Mouse (Mus musculus) stomach, embryonic 16.5 days (tissue): ENCODE measurements at regions not wholly inside any gene's neighbourhood (a gene's known extent, or its start where the extent isn't known, plus 50 kb on each side); places are given as distances from the start of the nearest gene placed in this dataset.
A peak's percentile ranks its signal among the peaks of the same experiment; 100 is the strongest.

Experiments used
- ATAC-seq: fragments of 200-750 bp; cut with Nextera tagmentation; 2 replicates; pipeline ENCODE4 v1.8.0; 2017; ENCODE audit warnings: moderate number of reproducible peaks, moderate TSS enrichment; ENCODE audit not compliant: insufficient read depth, low FRiP score
- H3K27ac ChIP-seq: fragments of 300-500 bp; sonication (generic); 2 replicates; pipeline ENCODE4 v1.5.1; 2014; ENCODE audit warnings: low read length
- H3K27me3 ChIP-seq: fragments of 300-500 bp; sonication (generic); 2 replicates; pipeline ENCODE4 v1.6.1; 2014; ENCODE audit warnings: low read length, control low read depth, mixed read lengths; ENCODE audit not compliant: control insufficient read depth, insufficient read depth
- H3K36me3 ChIP-seq: fragments of 300-500 bp; sonication (generic); 2 replicates; pipeline ENCODE4 v1.6.1; 2014; ENCODE audit warnings: low read length; ENCODE audit not compliant: control insufficient read depth, insufficient read depth
- H3K4me1 ChIP-seq: fragments of 300-500 bp; sonication (generic); 2 replicates; pipeline ENCODE4 v1.6.1; 2014; ENCODE audit warnings: low read length, control low read depth, mixed read lengths; ENCODE audit not compliant: control insufficient read depth, insufficient read depth
- H3K4me2 ChIP-seq: fragments of 300-500 bp; sonication (generic); 2 replicates; pipeline ENCODE4 v1.6.1; 2014; ENCODE audit warnings: low read depth, low read length, mixed read lengths
- H3K4me3 ChIP-seq: fragments of 300-500 bp; sonication (generic); replicated peaks from 2 replicates; pipeline ENCODE4 v1.5.1; 2014; ENCODE audit warnings: mild to moderate bottlenecking, low read length
- H3K9ac ChIP-seq: fragments of 300-500 bp; sonication (generic); 2 replicates; pipeline ENCODE4 v1.6.1; 2014; ENCODE audit warnings: low read length
- H3K9me3 ChIP-seq: fragments of 300-500 bp; sonication (generic); replicated peaks from 2 replicates; pipeline ENCODE4 v1.6.1; 2016; ENCODE audit warnings: low read length, control low read depth; ENCODE audit not compliant: control insufficient read depth
- WGBS: fragments of 180-500 bp; shearing (Covaris S2); extraction: QIAGEN DNeasy Blood & Tissue Kit; methylation state at CpG from one replicate; pipeline ENCODE4 v1.1.7; 2014; 5-methylcytosine and 5-hydroxymethylcytosine counted together

GRCm38 (mm10) chr14:76764390-76764796 lies 207.7 kb upstream of the Serp2 start:
- peak overlapping the region; percentile 27; the same call in 1 of the 2 replicates for H3K4me2 ChIP-seq
- peak; percentile 71 for ATAC-seq
- peak overlapping the region; percentile 62 for H3K9ac ChIP-seq
- 15% methylated on average over 7 of the region's 7 CpGs for WGBS
- H3K27me3 ChIP-seq: no peaks in the 10 kb centered on the region
- H3K4me1 ChIP-seq: peaks cover 32% of the 10 kb centered on the region
- no peak overlapping the region for H3K4me3 ChIP-seq
- no peaks in the 10 kb centered on the region for H3K9me3 ChIP-seq
- H3K36me3 ChIP-seq: no peaks in the 10 kb centered on the region
- H3K27ac ChIP-seq: peak overlapping the region; percentile 94

GRCm38 (mm10) chr14:76763539-76763938 lies 206.8 kb upstream of the Serp2 start:
- 82% methylated on average over 7 of the region's 7 CpGs for WGBS
- ATAC-seq: no peak

GRCm38 (mm10) chr14:76762777-76763176 lies 206.1 kb upstream of the Serp2 start:
- Histone ChIP-seq H3K9me3 (no peaks in the 10 kb centered on the region), H3K4me3 (no peak overlapping the region), H3K4me1 (peaks cover 32% of the 10 kb centered on the region), H3K27me3 (no peaks in the 10 kb centered on the region), H3K27ac (no peak overlapping the region), H3K4me2 (no peak overlapping the region), H3K36me3 (no peaks in the 10 kb centered on the region), H3K9ac (no peak overlapping the region)
- ATAC-seq: no peak
- WGBS: 70% methylated on average over 10 of the region's 10 CpGs

More at GRCm38 (mm10) chr14:76763539-76763938, 206.8 kb upstream of the Serp2 start:
- Histone ChIP-seq H3K9me3 (no peaks in the 10 kb centered on the region), H3K27me3 (no peaks in the 10 kb centered on the region), H3K4me2 (no peak overlapping the region), H3K36me3 (no peaks in the 10 kb centered on the region), H3K27ac (peak overlapping the region; percentile 94; the same call in 1 of the 2 replicates), H3K9ac (peak overlapping the region; percentile 62), H3K4me3 (no peak overlapping the region), H3K4me1 (peaks cover 32% of the 10 kb centered on the region)

DNA sequence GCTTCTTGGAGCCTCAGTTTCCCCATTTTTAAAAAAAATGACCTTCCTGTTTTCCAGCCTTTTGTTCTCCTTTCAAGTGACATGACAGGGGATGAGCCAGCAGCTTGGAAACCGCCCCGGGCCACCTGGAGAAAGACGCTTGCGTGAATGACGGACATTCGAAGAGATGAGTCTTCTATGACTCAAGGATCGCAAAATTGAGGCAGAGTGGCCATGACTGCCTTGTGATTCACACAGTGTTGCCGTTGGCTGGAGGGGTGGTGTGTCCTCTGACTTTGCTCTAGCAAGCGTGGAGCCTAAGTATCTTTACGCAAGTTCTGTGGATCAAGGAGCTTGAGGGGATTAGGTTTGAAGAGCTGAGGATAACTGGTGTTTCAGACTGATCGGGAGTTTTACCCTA lies 205.0 kb upstream of the Serp2 start:
- Histone ChIP-seq H3K36me3 (no peaks in the 10 kb centered on the region), H3K27me3 (no peaks in the 10 kb centered on the region), H3K4me1 (peaks cover 32% of the 10 kb centered on the region), H3K9me3 (no peaks in the 10 kb centered on the region), H3K4me2 (no peak overlapping the region), H3K4me3 (no peak overlapping the region), H3K9ac (no peak overlapping the region), H3K27ac (no peak overlapping the region)
- ATAC-seq: no peak
- WGBS: 92% methylated on average over 11 of the region's 11 CpGs

GRCm38 (mm10) chr14:76761274-76761673 lies 204.6 kb upstream of the Serp2 start:
- no peak for ATAC-seq
- H3K4me2 ChIP-seq: no peak overlapping the region
- H3K9ac ChIP-seq: no peak overlapping the region
- no peaks in the 10 kb centered on the region for H3K27me3 ChIP-seq
- H3K4me1 ChIP-seq: peaks cover 32% of the 10 kb centered on the region
- 86% methylated on average over 4 of the region's 4 CpGs for WGBS
- no peak overlapping the region for H3K27ac ChIP-seq
- H3K36me3 ChIP-seq: no peaks in the 10 kb centered on the region
- no peak overlapping the region for H3K4me3 ChIP-seq
- H3K9me3 ChIP-seq: no peaks in the 10 kb centered on the region

- ATAC-seq: no peak
Observed at GRCm38 (mm10) chr14:76760509-76761023, 203.9 kb upstream of the Serp2 start.

DNA sequence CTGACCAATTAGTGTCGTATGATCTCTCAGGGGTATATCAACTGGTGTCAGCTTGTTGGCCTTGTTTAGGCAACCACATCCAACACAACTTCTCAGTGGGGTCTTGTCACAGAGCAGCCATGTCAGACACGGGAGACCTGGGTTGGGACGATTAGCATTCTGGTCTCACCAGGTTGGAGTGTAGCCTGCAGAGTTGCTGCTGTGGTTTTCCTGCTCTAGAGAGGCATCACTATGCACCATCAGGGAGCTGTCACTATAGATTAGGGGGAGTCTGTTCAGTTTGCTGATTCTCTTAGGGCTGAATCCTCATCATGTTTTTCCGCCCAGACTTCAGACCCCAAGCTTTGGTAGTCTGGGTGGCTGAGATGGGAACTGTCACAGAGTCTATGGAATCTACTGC lies 202.7 kb upstream of the Serp2 start:
- Histone ChIP-seq H3K9ac (no peak overlapping the region), H3K4me3 (no peak overlapping the region), H3K4me2 (no peak overlapping the region), H3K27me3 (no peaks in the 10 kb centered on the region), H3K9me3 (no peaks in the 10 kb centered on the region), H3K27ac (no peak overlapping the region), H3K36me3 (no peaks in the 10 kb centered on the region), H3K4me1 (peaks cover 17% of the 10 kb centered on the region)
- ATAC-seq: no peak
- 90% methylated on average over 4 of the region's 4 CpGs for WGBS

More at GRCm38 (mm10) chr14:76760509-76761023, 203.9 kb upstream of the Serp2 start:
- Histone ChIP-seq H3K9ac (0 out of 2 replicates have a peak overlapping the region, but pooled peaks have one; percentile 23), H3K27ac (peak overlapping the region; percentile 47; the same call in 1 of the 2 replicates), H3K4me2 (no peak overlapping the region), H3K36me3 (no peaks in the 10 kb centered on the region), H3K4me1 (peaks cover 29% of the 10 kb centered on the region), H3K4me3 (no peak overlapping the region), H3K27me3 (no peaks in the 10 kb centered on the region), H3K9me3 (no peaks in the 10 kb centered on the region)
- WGBS: 71% methylated on average over 13 of the region's 13 CpGs

DNA sequence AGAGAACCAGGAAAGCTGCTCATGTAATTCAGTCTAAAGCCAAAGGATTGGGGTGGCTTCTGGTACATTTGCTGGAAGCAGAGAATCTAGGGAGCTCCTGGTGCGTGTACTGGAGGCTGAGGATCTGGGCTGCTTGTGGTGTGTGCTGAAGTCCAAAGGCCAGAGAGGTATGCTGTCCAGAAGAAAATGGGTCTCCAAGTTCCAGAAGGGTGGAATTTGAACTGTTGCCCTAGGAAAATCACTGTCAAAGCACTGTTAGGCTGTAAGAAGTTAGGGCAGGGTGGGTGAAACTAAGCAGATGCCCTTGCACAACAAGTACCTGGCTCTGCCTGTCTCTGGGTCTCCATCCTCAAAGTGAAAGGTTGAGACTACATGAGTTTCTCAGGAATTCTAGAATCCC lies 201.9 kb upstream of the Serp2 start:
- H3K4me3 ChIP-seq: no peak overlapping the region
- ATAC-seq: no peak
- no peaks in the 10 kb centered on the region for H3K9me3 ChIP-seq
- WGBS: 70% methylated on average over 1 of the region's 1 CpGs
- peaks cover 9% of the 10 kb centered on the region for H3K4me1 ChIP-seq
- no peaks in the 10 kb centered on the region for H3K36me3 ChIP-seq
- no peak overlapping the region for H3K27ac ChIP-seq
- H3K4me2 ChIP-seq: no peak overlapping the region
- H3K9ac ChIP-seq: no peak overlapping the region
- H3K27me3 ChIP-seq: no peaks in the 10 kb centered on the region

DNA sequence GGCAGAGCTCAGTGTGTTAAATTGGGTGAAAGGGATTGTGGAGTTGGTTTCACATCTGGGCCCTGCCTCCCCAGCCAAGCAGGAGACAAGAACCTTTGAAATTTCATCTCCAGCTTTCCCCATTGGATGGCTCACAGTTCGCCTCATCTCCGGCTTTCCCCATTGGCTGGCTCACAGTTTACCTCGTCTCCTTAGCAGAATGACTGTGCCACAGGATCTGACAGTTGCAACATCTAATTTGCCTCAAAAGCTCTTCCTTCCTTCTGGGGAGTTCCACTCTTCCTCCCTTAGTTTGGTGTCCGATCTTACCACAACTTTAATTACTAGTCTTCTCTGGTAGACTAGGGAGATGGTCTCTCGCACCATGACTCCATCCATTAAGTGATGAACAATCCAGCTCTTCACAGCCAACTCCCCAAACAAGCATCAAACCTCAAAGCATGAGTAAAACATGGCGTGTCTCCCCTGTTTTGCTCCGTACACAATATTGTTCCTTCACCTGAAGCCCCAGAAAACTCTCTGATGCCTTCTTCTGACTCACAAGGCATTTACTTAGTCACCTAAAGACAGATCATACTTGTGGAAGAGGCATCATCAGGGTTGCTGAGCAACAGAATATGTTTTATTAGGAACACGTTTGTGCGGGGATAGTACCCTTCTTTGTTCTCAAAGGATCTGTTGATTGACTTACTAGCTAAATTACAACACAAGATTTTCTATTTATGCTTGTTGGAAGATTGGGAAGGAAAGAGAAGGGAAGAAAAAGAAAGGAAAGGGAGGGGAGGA lies 199.1 kb upstream of the Serp2 start:
- peaks cover 9% of the 10 kb centered on the region; the same call in 1 of the 2 replicates for H3K4me1 ChIP-seq
- 72% methylated on average over 9 of the region's 9 CpGs for WGBS

More for the DNA sequence above, 199.1 kb upstream of the Serp2 start:
- no peak overlapping the region for H3K4me3 ChIP-seq
- no peak for ATAC-seq
- H3K9ac ChIP-seq: no peak overlapping the region
- H3K36me3 ChIP-seq: no peaks in the 10 kb centered on the region
- no peaks in the 10 kb centered on the region for H3K27me3 ChIP-seq
- H3K9me3 ChIP-seq: no peaks in the 10 kb centered on the region
- H3K4me2 ChIP-seq: no peak overlapping the region
- no peak overlapping the region for H3K27ac ChIP-seq
